Mouse (Mus musculus): Measurements from ENCODE around the gene Kndc1. TPM values are rescaled to one million over a fixed set of nuclear protein-coding genes. Genes with fewer than 3 reads are reported as not detected.

Gene Kndc1
- polyA plus RNA-seq, 1 experiment from 2014 or later = 0.11 TPM

DNA sequence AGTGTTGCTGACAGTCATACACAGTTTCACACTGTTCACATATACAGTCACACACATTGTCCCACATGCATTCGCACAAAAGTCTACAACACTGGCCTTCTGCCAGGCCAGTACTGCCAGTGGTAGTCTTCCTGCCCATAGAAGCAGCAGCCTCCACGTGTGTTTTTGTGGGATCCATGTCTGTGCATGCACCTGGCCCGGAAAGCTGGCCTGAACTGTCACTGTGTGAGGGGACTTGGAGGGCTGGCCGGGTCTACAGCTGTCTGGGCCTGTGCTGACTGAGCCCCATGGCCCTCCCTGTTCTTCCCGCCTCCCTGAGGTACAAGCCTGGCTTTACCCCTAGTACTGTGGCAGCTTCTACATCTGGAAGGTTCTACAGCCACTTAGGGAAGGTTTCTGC lies 76.5 kb downstream of the Kndc1 start:
- Histone ChIP-seq H3K4me1 (no peaks in the 10 kb centered on the region), H3K27me3 (replicated peaks) (peaks cover 76% of the 10 kb centered on the region), H3K9ac (no peak overlapping the region), H3K27ac (replicated peaks) (no peak overlapping the region), H3K4me3 (no peak overlapping the region), H3K4me2 (no peak overlapping the region), H3K36me3 (no peaks in the 10 kb centered on the region), H3K9me3 (no peaks in the 10 kb centered on the region)
- WGBS = 72% methylated on average over 5 of the region's 5 CpGs
- no peak for ATAC-seq (ENCODE audit: extremely low read depth, insufficient number of reproducible peaks, low FRiP score, low TSS enrichment)

DNA sequence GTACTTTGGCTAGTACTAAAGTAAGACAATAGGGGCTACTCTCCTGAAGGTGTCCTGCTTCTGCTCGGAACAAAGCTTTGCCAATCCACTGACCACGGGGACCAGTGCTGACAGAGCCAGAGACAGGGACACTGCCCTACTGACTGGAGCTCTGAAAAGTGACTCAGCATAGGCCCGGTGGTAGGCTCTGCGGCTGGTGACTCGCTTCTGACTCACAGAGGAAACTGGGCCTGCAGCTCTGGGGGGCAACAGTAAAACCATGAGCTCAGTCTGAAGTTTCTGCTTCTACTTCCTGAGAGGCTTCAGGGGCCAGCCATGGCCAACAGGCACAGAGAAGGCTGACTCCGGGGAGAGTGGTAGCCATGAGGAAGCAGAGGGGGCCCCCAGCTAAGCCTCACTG lies 76.9 kb downstream of the Kndc1 start:
- Histone ChIP-seq H3K36me3 (no peaks in the 10 kb centered on the region), H3K27me3 (replicated peaks) (peaks cover 76% of the 10 kb centered on the region), H3K4me1 (no peaks in the 10 kb centered on the region), H3K4me3 (no peak overlapping the region), H3K27ac (replicated peaks) (no peak overlapping the region), H3K4me2 (no peak overlapping the region), H3K9ac (no peak overlapping the region), H3K9me3 (no peaks in the 10 kb centered on the region)
- no peak for ATAC-seq (ENCODE audit: extremely low read depth, insufficient number of reproducible peaks, low FRiP score, low TSS enrichment)
- 48% methylated on average over 6 of the region's 6 CpGs for WGBS

DNA sequence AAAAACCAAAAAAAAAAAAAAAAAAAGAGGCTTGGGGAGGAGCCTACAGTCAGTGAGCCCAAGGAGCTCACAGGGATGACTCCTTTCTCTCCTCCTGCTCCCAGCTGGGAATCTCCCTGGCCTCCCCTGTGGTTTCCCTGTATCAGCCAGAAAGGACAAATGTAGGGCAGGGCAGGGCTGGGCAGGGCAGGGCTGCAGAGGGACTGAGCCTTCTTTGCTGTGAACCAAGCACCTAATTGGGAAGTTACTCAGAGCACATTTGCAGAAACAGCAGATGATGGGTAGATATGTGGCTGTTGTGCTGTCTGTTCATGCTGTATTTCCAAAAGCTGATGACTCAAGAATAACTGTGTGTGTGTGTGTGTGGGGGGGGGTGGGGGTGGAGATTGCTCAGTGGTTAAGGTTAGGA lies 78.4 kb downstream of the Kndc1 start:
- ATAC-seq (ENCODE audit: extremely low read depth, insufficient number of reproducible peaks, low FRiP score, low TSS enrichment) = no peak
- Histone ChIP-seq H3K36me3 (no peaks in the 10 kb centered on the region), H3K4me3 (no peak overlapping the region), H3K9me3 (no peaks in the 10 kb centered on the region), H3K27ac (replicated peaks) (no peak overlapping the region), H3K9ac (no peak overlapping the region), H3K4me2 (no peak overlapping the region), H3K27me3 (replicated peaks) (peaks cover 79% of the 10 kb centered on the region), H3K4me1 (no peaks in the 10 kb centered on the region)

DNA sequence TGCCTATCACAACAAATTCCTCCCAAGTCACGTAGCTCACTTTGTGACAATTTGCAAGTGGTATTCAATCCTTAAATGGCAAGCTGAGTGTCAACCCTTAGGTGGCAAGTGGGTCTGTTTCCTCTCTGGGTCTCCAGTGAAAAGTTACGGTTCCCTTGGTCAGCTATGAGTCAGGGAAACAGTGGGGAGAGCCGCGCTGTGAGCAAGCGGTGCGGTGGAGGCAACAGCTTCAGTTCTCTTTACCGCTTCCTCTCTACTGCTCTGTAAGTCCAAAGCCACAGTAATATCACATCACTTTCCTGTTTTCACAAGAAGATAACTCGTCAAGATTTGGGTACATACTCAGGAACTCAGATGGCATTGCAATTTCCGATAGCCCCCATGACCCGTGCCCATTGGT lies 79.8 kb downstream of the Kndc1 start:
- whole genome bisulfite sequencing = 74% methylated on average over 10 of the region's 10 CpGs
- H3K4me3 ChIP-seq = no peak overlapping the region
- peaks cover 76% of the 10 kb centered on the region for H3K27me3 ChIP-seq (replicated peaks)
- no peaks in the 10 kb centered on the region for H3K36me3 ChIP-seq
- H3K27ac ChIP-seq (replicated peaks) = no peak overlapping the region
- H3K9me3 ChIP-seq = no peaks in the 10 kb centered on the region
- no peak for ATAC-seq (ENCODE audit: extremely low read depth, insufficient number of reproducible peaks, low FRiP score, low TSS enrichment)
- H3K9ac ChIP-seq = no peak overlapping the region
- H3K4me2 ChIP-seq = no peak overlapping the region
- H3K4me1 ChIP-seq = peaks cover 5% of the 10 kb centered on the region

DNA sequence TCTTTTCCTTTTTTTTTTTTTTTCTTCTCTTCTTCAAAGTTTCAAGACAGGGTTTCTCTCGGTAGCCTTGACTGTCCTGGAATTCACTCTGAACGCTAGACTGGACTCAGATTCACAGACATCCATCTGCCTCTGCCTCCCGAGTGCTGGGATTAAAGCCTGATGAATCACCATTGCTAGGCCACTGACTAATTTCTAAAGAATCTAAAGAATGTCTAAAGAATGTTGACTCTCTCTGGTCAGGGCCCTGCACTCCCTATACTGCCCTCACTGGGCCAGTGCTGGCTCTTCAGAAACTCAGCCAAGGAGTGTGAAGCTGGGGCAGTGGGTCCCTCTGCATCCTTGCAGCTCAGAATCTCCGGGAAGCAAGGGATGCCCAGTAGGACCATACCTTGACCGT lies 81.0 kb downstream of the Kndc1 start:
- Histone ChIP-seq H3K9ac (no peak overlapping the region), H3K4me3 (no peak overlapping the region), H3K27me3 (replicated peaks) (peaks cover 79% of the 10 kb centered on the region), H3K4me1 (peaks cover 7% of the 10 kb centered on the region), H3K9me3 (no peaks in the 10 kb centered on the region), H3K27ac (replicated peaks) (no peak overlapping the region), H3K4me2 (no peak overlapping the region), H3K36me3 (no peaks in the 10 kb centered on the region)
- WGBS = 49% methylated on average over 5 of the region's 5 CpGs
- no peak for ATAC-seq (ENCODE audit: extremely low read depth, insufficient number of reproducible peaks, low FRiP score, low TSS enrichment)

DNA sequence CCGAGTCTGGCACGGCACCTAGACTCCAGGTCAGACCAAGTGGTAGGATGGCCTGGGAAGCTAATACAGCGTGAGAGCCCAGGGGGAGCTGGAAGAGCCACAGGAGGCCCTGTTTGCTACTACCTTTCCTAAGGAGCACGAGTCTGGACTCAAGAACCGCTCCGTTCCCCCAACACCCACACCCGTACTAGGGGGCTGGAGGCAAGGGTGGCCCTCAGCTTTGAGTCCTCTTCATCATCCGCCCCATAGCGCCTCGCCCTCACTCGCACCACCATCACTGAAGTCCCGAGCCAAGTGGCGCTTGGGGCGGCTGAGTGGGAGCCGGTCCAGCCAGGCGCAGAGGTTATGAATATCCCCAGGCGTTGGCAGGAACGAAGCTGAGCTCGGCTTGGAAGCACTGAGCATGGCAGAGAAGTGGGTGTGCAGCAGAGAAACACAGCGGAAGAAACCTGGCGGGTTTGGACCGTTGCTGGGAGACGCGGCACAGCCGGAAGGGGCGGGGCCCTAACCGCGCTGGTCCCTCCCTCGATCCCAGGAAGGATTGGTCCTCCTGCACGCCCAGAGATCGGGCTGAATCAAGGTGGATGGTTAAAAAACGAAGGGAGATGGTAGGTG lies 83.9 kb downstream of the Kndc1 start, which contains the start of gene 6430531B16Rik:
Gene 6430531B16Rik, minus strand, starts transcription at position 478 of the 615 bp plus-strand sequence.
- Histone ChIP-seq H3K4me3 (peak within 1 kb of the TSS; percentile 66), H3K4me1 (peaks cover 7% of the 10 kb centered on the region), H3K27me3 (replicated peaks) (peaks cover 68% of the 10 kb centered on the region), H3K4me2 (peak within 1 kb of the TSS; percentile 94), H3K9me3 (no peaks in the 10 kb centered on the region), H3K36me3 (no peaks in the 10 kb centered on the region), H3K9ac (peak within 1 kb of the TSS; percentile 78), H3K27ac (replicated peaks) (no peak within 1 kb of the TSS)
- ATAC-seq (ENCODE audit: extremely low read depth, insufficient number of reproducible peaks, low FRiP score, low TSS enrichment) = peak; percentile 55
- WGBS = 6% methylated on average over 32 of the region's 32 CpGs

DNA sequence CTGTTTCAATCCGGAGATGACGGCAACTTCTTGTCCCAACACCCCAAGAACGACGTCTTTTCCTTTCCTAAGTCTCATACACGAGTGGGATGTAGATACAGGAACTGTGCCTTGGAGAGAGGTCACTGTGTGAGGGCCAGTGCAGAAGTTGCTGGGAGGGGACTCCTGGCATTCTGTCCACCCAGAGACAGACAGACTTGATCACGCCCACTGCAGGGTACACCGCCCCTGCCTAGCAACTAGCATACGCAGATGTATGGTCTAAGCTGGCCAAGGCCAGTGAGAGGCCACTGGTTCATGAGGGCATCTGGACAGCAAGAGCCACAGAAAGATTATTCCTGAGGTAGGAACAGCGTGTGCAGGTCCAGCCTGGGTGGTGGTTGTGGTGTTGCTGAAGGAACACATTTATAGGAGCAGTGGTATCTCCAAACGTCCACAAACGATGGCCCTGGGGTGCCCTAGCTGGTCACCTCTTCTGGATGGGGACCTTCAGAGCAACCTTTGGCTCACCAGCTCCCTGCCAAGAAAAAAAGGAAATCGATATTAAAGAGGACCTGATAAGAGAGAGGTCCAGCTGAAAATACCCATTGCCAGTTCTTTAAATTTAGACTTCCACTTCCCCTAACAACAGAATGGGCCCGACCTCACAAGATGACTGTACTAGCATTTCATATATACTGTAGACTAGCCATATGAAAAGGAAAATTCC lies 84.7 kb downstream of the Kndc1 start:
- no peak for ATAC-seq (ENCODE audit: extremely low read depth, insufficient number of reproducible peaks, low FRiP score, low TSS enrichment)
- peak overlapping the region; percentile 66 for H3K4me3 ChIP-seq
- H3K27me3 ChIP-seq (replicated peaks) = peaks cover 68% of the 10 kb centered on the region
- peak overlapping the region; percentile 78 for H3K9ac ChIP-seq
- 36% methylated on average over 13 of the region's 13 CpGs for WGBS
- peaks cover 7% of the 10 kb centered on the region for H3K4me1 ChIP-seq
- no peaks in the 10 kb centered on the region for H3K36me3 ChIP-seq
- peak overlapping the region; percentile 94 for H3K4me2 ChIP-seq
- no peak overlapping the region for H3K27ac ChIP-seq (replicated peaks)
- H3K9me3 ChIP-seq = no peaks in the 10 kb centered on the region

DNA sequence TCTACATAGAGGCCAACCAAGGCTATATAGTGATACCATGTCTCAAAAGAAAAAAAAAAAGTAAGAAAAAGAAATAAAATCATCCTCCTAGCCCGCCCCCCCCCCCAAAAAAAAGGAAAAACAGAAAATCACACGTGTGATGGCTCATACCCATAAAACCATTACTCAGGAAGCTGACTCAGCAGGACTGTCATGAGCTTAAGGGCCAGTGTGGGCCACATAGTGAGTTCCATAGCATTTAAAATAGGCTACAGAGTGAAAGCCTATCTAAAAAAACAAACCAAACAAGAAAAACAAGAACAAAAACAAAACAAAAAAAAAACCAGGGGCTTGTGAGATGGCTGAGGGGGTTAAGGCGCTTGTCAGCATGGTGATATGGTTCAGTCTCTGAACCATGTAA lies 86.3 kb downstream of the Kndc1 start:
- 51% methylated on average over 3 of the region's 3 CpGs for WGBS
- H3K4me1 ChIP-seq = peaks cover 7% of the 10 kb centered on the region
- H3K27me3 ChIP-seq (replicated peaks) = peaks cover 80% of the 10 kb centered on the region
- peaks cover 5% of the 10 kb centered on the region for H3K36me3 ChIP-seq
- no peak for ATAC-seq (ENCODE audit: extremely low read depth, insufficient number of reproducible peaks, low FRiP score, low TSS enrichment)
- H3K9me3 ChIP-seq = no peaks in the 10 kb centered on the region
- no peak overlapping the region for H3K27ac ChIP-seq (replicated peaks)
- no peak overlapping the region for H3K4me3 ChIP-seq
- H3K9ac ChIP-seq = no peak overlapping the region
- H3K4me2 ChIP-seq = no peak overlapping the region

DNA sequence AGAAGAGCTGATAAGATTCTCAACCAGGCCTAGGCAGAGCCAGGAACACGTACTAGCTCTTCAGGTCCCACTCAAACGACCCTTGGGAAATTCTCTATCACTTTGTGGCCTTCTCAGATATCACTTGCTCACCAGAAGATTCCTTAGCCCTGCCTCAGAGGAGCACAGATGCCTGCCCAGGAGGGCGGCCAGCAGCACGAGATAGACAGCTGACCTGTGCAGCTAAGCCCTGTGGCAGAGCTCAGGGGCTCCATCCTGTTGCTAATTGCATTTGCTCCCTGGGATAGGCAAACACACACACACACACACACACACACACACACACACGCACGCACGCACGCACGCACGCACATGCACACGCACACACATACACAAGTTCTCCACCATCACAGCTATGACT lies 87.6 kb downstream of the Kndc1 start:
- peaks cover 80% of the 10 kb centered on the region for H3K27me3 ChIP-seq (replicated peaks)
- no peak overlapping the region for H3K4me2 ChIP-seq
- no peak overlapping the region for H3K27ac ChIP-seq (replicated peaks)
- 68% methylated on average over 11 of the region's 11 CpGs for WGBS
- no peak overlapping the region for H3K4me3 ChIP-seq
- H3K9ac ChIP-seq = no peak overlapping the region
- no peak for ATAC-seq (ENCODE audit: extremely low read depth, insufficient number of reproducible peaks, low FRiP score, low TSS enrichment)
- no peaks in the 10 kb centered on the region for H3K9me3 ChIP-seq
- H3K36me3 ChIP-seq = peaks cover 5% of the 10 kb centered on the region
- peaks cover 7% of the 10 kb centered on the region for H3K4me1 ChIP-seq

DNA sequence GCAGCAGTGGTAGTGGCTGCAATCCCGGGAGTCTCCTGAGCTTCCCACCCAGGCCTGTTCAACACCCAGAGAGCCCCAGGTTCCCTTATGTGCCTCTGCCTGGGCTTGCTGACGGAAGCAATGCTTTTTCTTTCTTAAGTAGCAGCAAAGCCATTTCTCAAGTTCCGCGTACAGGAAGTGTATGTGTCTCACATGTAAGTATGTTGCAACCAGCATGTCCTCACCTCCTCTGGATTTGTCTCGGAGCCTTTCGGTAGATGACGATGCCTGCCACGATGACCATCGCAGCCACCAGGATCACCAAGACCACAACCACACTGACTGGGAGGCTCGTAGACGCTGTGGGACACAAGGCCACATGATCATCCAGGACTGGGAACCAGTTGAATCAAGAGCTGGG lies 90.0 kb downstream of the Kndc1 start:
- H3K4me3 ChIP-seq = no peak overlapping the region
- peaks cover 83% of the 10 kb centered on the region for H3K27me3 ChIP-seq (replicated peaks)
- H3K9me3 ChIP-seq = no peaks in the 10 kb centered on the region
- peaks cover 5% of the 10 kb centered on the region for H3K36me3 ChIP-seq
- WGBS = 91% methylated on average over 11 of the region's 11 CpGs
- H3K4me1 ChIP-seq = no peaks in the 10 kb centered on the region
- H3K9ac ChIP-seq = no peak overlapping the region
- H3K4me2 ChIP-seq = no peak overlapping the region
- no peak for ATAC-seq (ENCODE audit: extremely low read depth, insufficient number of reproducible peaks, low FRiP score, low TSS enrichment)
- no peak overlapping the region for H3K27ac ChIP-seq (replicated peaks)

DNA sequence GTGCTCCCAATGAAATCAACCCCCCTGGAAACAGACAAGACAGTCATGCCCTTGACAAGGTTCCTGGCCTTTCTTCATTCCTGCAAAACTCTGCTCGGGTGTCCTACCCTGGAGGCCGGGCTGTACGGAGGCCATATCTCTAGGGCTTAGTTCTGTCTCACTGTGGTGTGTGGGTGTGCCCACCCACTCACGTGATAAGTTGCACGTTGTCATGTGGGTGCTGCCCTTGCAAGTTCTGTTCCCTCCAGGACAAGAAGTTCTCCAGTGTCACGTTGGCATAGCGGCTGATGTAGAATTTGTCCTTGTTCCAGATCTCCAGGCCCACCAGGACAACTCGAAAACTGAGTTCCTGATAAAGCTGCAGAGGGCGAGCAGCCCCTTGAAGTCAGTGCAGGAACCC lies 93.8 kb downstream of the Kndc1 start:
- no peak overlapping the region for H3K27ac ChIP-seq (replicated peaks)
- no peak overlapping the region for H3K9ac ChIP-seq
- H3K4me3 ChIP-seq = no peak overlapping the region
- peaks cover 5% of the 10 kb centered on the region for H3K36me3 ChIP-seq
- no peaks in the 10 kb centered on the region for H3K4me1 ChIP-seq
- H3K9me3 ChIP-seq = no peaks in the 10 kb centered on the region
- 69% methylated on average over 9 of the region's 9 CpGs for WGBS
- H3K27me3 ChIP-seq (replicated peaks) = peaks cover 79% of the 10 kb centered on the region
- no peak for ATAC-seq (ENCODE audit: extremely low read depth, insufficient number of reproducible peaks, low FRiP score, low TSS enrichment)
- H3K4me2 ChIP-seq = no peak overlapping the region

DNA sequence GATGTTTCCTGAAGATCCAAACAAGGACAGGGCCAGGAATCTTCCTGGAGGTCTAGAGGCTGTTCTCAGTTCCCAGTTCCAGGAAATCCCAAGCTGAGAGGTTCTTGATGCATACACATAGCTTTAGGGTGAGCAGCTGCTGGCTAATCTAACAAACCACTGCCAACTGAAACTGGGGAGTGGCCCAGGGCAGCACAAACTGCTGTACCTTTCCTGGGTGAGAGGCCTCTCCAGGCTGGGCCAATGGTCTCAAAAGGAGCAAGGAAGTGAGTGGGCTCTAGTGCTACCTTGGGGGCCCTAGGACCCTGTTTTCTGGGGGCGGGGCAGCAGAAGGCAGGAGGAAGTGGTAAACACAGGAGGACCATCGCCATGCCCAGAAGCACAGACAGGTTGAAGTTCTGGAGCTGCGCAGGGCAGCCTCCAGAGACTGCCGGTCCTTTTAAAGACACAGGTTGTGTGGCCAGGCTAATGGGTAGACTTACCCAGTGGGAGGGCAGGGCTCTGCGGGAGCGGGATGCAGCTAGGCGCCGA lies 96.4 kb downstream of the Kndc1 start:
- peaks cover 53% of the 10 kb centered on the region for H3K27me3 ChIP-seq (replicated peaks)
- no peaks in the 10 kb centered on the region for H3K9me3 ChIP-seq
- no peak overlapping the region for H3K4me3 ChIP-seq
- WGBS = 64% methylated on average over 8 of the region's 8 CpGs
- no peak overlapping the region for H3K9ac ChIP-seq
- no peak overlapping the region for H3K27ac ChIP-seq (replicated peaks)
- H3K4me2 ChIP-seq = no peak overlapping the region
- ATAC-seq (ENCODE audit: extremely low read depth, insufficient number of reproducible peaks, low FRiP score, low TSS enrichment) = no peak
- no peaks in the 10 kb centered on the region for H3K4me1 ChIP-seq
- H3K36me3 ChIP-seq = peaks cover 19% of the 10 kb centered on the region
